Mouse (Mus musculus) heart, embryonic 14.5 days (tissue): ENCODE results near the gene Tspo2. TPM values are rescaled to one million over a fixed set of nuclear protein-coding genes. Genes with fewer than 3 reads are reported as not detected.

ENCODE experiments used
- ATAC-seq: fragments of 200-750 bp; cut with Nextera tagmentation; 2 replicates; pipeline ENCODE4 v1.8.0; 2017; ENCODE audit warnings: low read depth, moderate TSS enrichment; ENCODE audit not compliant: insufficient number of reproducible peaks, insufficient read depth, low FRiP score
- H3K27ac ChIP-seq, 2 experiments: fragments of 200-500 bp in 1 of 2; fragments of 300-500 bp in 1 of 2; sonication (generic) in 1 of 2; replicated peaks in 1 of 2; 2 replicates each; pipeline ENCODE4 v1.5.1; 2012 to 2014; ENCODE audit warnings: low read depth in 2 of 2, low read length in 2 of 2, control low read depth in 1 of 2, mild to moderate bottlenecking in 1 of 2, mixed read lengths in 1 of 2; ENCODE audit not compliant: control insufficient read depth in 1 of 2, insufficient read depth in 1 of 2
- H3K27me3 ChIP-seq: fragments of 300-500 bp; sonication (generic); 2 replicates; pipeline ENCODE4 v1.6.1; 2014; ENCODE audit warnings: mild to moderate bottlenecking, low read length, control low read depth; ENCODE audit not compliant: control insufficient read depth, insufficient read depth
- H3K36me3 ChIP-seq: fragments of 300-500 bp; sonication (generic); 2 replicates; pipeline ENCODE4 v1.6.1; 2014; ENCODE audit warnings: mild to moderate bottlenecking, control low read depth, low read length, mixed read lengths; ENCODE audit not compliant: control insufficient read depth, insufficient read depth
- H3K4me1 ChIP-seq, 2 experiments: fragments of 200-500 bp in 1 of 2; fragments of 300-500 bp in 1 of 2; sonication (generic) in 1 of 2; 2 replicates each; pipeline ENCODE4 v1.6.1; 2012 to 2014; ENCODE audit warnings: low read length in 2 of 2, control low read depth in 1 of 2, mixed read lengths in 1 of 2; ENCODE audit not compliant: control insufficient read depth in 2 of 2, insufficient read depth in 2 of 2
- H3K4me2 ChIP-seq: fragments of 300-500 bp; sonication (generic); 2 replicates; pipeline ENCODE4 v1.6.1; 2014; ENCODE audit warnings: mild to moderate bottlenecking, low read length
- H3K4me3 ChIP-seq, 2 experiments: fragments of 200-500 bp in 1 of 2; fragments of 300-500 bp in 1 of 2; sonication (generic) in 1 of 2; 2 replicates each; pipeline ENCODE4 v1.5.1; 2012 to 2014; ENCODE audit warnings: low read length in 2 of 2, mild to moderate bottlenecking in 2 of 2, control low read depth in 1 of 2, low read depth in 1 of 2, moderate library complexity in 1 of 2; ENCODE audit not compliant: control insufficient read depth in 1 of 2, insufficient read depth in 1 of 2
- H3K9ac ChIP-seq: fragments of 300-500 bp; sonication (generic); 2 replicates; pipeline ENCODE4 v1.6.1; 2014; ENCODE audit warnings: mild to moderate bottlenecking, low read length
- H3K9me3 ChIP-seq: fragments of 300-500 bp; sonication (generic); 2 replicates; pipeline ENCODE4 v1.6.1; 2016; ENCODE audit warnings: low read length, control low read depth; ENCODE audit not compliant: control insufficient read depth
- WGBS: fragments of 180-500 bp; shearing (Covaris S2); extraction: QIAGEN DNeasy Blood & Tissue Kit; methylation state at CpG from one replicate; pipeline ENCODE4 v1.1.7; 2014; 5-methylcytosine and 5-hydroxymethylcytosine counted together
- polyA plus RNA-seq: library from polyadenylated mRNA; unstranded; fragments of >200 nt; fragmentation: Nextera tagmentation; extraction: Ambion mirVana; gene quantifications from 2 replicates; pipeline ENCODE4 v1.2.1, GENCODE M21; 2014

Tspo2 gene
- polyA plus RNA-seq, 1 experiment from 2014 or later, result 3.6 TPM

DNA sequence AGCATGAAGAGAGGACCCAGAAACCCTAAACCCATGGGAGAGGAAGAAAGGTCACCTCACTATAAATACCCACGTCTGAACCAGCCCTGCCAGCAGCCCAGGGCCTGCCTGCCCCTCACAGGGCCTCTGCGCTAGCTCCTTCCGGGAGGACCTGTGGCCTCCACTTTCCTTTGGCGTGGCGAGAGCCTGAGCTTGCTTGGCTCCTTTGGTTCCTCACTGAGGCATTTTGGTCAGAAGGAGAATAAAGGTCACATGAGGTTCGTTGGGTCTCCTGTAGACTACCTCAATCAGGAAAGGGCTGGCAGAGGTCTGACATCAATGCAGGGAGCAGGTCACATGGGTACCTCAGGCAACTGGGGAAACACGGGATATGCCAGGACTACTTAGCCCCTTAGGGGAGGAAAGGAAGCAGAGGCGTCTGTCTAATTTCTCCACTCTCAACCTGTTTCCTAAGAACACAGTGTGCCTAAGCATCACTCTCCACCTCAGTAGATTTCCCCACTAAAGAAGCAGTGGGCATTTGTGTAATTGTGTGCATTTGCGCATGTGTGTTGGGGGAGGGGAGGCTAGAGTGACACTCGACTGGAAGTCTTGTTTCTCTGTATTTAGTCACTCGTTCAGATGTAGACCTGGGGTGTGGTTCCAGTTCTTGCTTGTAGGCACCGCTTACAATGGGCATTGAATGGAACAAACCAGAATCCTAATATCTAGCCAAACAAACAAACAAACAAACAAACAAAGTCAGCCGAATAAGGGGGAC is 24.2 kb downstream of the Tspo2 start:
- Histone ChIP-seq H3K4me3 (peak overlapping the region in 1 of 2 experiments; percentile 6; a peak in 1 of 4 replicates), H3K27me3 (no peaks in the 10 kb centered on the region), H3K9me3 (no peaks in the 10 kb centered on the region), H3K4me1 (peaks cover 36 to 55% of the 10 kb centered on the region in 2 experiments), H3K9ac (peak overlapping the region; percentile 60; the same call in 1 of the 2 replicates), H3K27ac (peak overlapping the region; percentile 77 to 80), H3K36me3 (peaks cover 46% of the 10 kb centered on the region), H3K4me2 (peak overlapping the region; percentile 52)
- 29% methylated on average over 13 of the region's 13 CpGs for WGBS
- ATAC-seq, result no peak

- H3K27me3 ChIP-seq, result no peaks in the 10 kb centered on the region
- 0 out of 2 replicates have a peak, but pooled peaks have one; percentile 12 for ATAC-seq
- H3K4me3 ChIP-seq, result no peak overlapping the region
- H3K4me1 ChIP-seq, result peaks cover 33 to 55% of the 10 kb centered on the region in 2 experiments
- H3K9ac ChIP-seq, result peak overlapping the region; percentile 44
- WGBS, result 19% methylated on average over 9 of the region's 9 CpGs
- H3K4me2 ChIP-seq, result peak overlapping the region; percentile 52
- H3K9me3 ChIP-seq, result no peaks in the 10 kb centered on the region
- H3K36me3 ChIP-seq, result peaks cover 58% of the 10 kb centered on the region
- peak overlapping the region; percentile 38 to 72 for H3K27ac ChIP-seq
These were observed 25.3 kb downstream of the Tspo2 start for GRCm38 (mm10) chr17:48425823-48426612.

DNA sequence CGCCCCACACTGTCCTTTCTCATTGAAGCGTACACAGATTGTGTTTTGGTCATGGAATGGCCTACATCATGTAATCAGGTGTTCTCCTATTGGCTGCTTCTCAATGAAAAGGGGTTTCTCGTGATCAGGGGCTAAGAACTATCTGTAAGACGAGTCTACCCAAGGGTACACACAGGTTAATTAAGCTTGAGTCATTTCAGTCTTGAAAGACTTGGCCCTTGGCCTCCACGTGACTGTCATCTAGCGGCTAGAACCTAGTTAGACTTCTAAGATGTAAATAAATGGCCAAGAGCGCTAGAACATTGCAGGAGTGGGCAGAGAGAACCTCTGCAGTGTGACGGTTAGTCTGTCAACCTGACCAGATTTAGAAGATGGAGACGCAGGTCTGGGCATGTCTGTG is 27.1 kb downstream of the Tspo2 start:
- WGBS, result 85% methylated on average over 9 of the region's 9 CpGs
- H3K4me2 ChIP-seq, result no peak overlapping the region
- no peak overlapping the region for H3K4me3 ChIP-seq
- H3K9me3 ChIP-seq, result no peaks in the 10 kb centered on the region
- H3K27ac ChIP-seq, result no peak overlapping the region
- peaks cover 68% of the 10 kb centered on the region for H3K36me3 ChIP-seq
- no peaks in the 10 kb centered on the region for H3K27me3 ChIP-seq
- ATAC-seq, result no peak
- no peak overlapping the region for H3K9ac ChIP-seq
- peaks cover 28 to 41% of the 10 kb centered on the region in 2 experiments for H3K4me1 ChIP-seq

GRCm38 (mm10) chr17:48419571-48419970 is 31.8 kb downstream of the Tspo2 start:
- ATAC-seq, result no peak
- Histone ChIP-seq H3K9me3 (no peaks in the 10 kb centered on the region), H3K27me3 (no peaks in the 10 kb centered on the region), H3K9ac (no peak overlapping the region), H3K27ac (no peak overlapping the region), H3K4me1 (peaks cover 5 to 20% of the 10 kb centered on the region in 2 experiments; a peak in 3 of 4 replicates), H3K4me2 (no peak overlapping the region), H3K4me3 (no peak overlapping the region), H3K36me3 (peaks cover 99% of the 10 kb centered on the region)
- 59% methylated on average over 2 of the region's 2 CpGs for WGBS

DNA sequence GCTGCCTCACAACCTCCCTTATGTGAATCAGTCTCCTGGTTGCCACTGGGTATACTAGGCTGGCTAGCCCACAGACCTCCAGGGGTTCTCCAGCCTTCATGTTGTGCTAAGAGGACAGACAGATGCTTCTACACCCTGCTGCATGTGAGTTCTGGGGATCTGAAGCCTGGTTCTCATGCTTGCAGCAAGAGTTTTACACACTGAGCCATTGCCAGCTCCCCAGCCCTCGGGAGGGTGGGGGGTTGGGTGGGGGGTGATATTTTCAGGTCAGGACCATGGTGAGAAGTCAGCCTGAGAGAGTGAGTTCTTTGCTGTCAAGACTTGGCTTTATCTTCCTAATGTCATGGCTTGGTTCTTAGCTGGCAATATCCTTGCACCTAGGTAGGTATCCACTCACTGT is 32.5 kb downstream of the Tspo2 start:
- Histone ChIP-seq H3K9me3 (no peaks in the 10 kb centered on the region), H3K9ac (peak overlapping the region; percentile 35; the same call in 1 of the 2 replicates), H3K27ac (peak overlapping the region; percentile 31 to 56; a peak in 1 of 4 replicates), H3K4me3 (no peak overlapping the region), H3K27me3 (no peaks in the 10 kb centered on the region), H3K4me2 (peak overlapping the region; percentile 30), H3K4me1 (peaks cover 5 to 20% of the 10 kb centered on the region in 2 experiments; a peak in 3 of 4 replicates), H3K36me3 (peaks cover 99% of the 10 kb centered on the region)
- 61% methylated on average over 1 of the region's 1 CpGs for WGBS
- ATAC-seq, result no peak

GRCm38 (mm10) chr17:48418174-48418573 is 33.1 kb downstream of the Tspo2 start:
- Histone ChIP-seq H3K4me1 (peaks cover 5 to 20% of the 10 kb centered on the region in 2 experiments; a peak in 3 of 4 replicates), H3K4me3 (no peak overlapping the region), H3K27me3 (no peaks in the 10 kb centered on the region), H3K27ac (peak overlapping the region in 1 of 2 experiments; percentile 56; a peak in 2 of 4 replicates), H3K9me3 (no peaks in the 10 kb centered on the region), H3K36me3 (peaks cover 98% of the 10 kb centered on the region), H3K4me2 (peak overlapping the region; percentile 30), H3K9ac (0 out of 2 replicates have a peak overlapping the region, but pooled peaks have one; percentile 7)
- ATAC-seq, result no peak
- 36% methylated on average over 7 of the region's 7 CpGs for WGBS

- ATAC-seq, result no peak
- Histone ChIP-seq H3K27me3 (no peaks in the 10 kb centered on the region), H3K9me3 (no peaks in the 10 kb centered on the region), H3K4me3 (no peak overlapping the region), H3K36me3 (peaks cover 95% of the 10 kb centered on the region), H3K27ac (peak overlapping the region in 1 of 2 experiments; percentile 56; a peak in 1 of 4 replicates), H3K4me1 (peaks cover 5 to 20% of the 10 kb centered on the region in 2 experiments; a peak in 3 of 4 replicates), H3K4me2 (peak overlapping the region; percentile 30; the same call in 1 of the 2 replicates), H3K9ac (0 out of 2 replicates have a peak overlapping the region, but pooled peaks have one; percentile 7)
- WGBS, result 64% methylated on average over 6 of the region's 6 CpGs
These were observed 33.8 kb downstream of the Tspo2 start for GRCm38 (mm10) chr17:48417521-48417920.
